Mouse (Mus musculus) urinary bladder, postnatal 0 days (tissue): ENCODE data around the gene Tm4sf1. TPM values are rescaled to one million over a fixed set of nuclear protein-coding genes. Genes with fewer than 3 reads are reported as not detected.

Source experiments
- polyA plus RNA-seq: library from polyadenylated mRNA; unstranded; fragments of >200 nt; fragmentation: Nextera tagmentation; extraction: Ambion mirVana; gene quantifications from 2 replicates; pipeline ENCODE4 v1.2.1, GENCODE M21; 2015

Tm4sf1 gene
- 193 and 221 TPM in 2 replicates for polyA plus RNA-seq

DNA sequence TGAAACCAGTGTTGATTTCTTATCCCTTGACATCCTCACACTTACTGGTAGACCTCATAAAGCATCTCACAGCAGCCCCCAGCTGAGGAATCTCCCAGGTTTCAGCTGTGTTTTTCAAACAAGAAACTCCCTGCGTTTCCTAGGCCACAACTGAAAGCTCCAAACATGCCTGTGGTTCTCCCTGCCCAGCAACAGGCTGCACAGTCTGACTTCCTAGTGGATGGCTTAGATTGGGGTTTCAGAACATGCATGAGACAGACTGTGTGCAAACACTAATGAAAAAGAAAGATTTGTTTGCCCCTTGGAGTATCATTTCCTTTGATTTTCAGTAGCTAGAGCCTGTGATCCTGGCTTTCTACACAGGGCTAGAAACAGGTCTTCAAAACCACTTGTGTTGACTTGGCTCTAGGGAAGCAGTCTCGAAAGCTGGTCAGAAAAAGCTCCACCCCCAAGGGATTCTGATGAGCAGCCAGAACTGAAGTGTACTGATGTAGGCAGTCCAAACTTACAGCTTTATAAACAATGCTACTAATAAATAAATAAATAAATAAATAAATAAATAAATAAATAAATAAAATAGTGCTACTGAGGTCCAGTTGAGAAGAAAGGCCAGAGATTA, at the start of gene Tm4sf1:
Gene Tm4sf1 (minus strand): TSS at position 68 of the 619 bp plus-strand sequence.

Other genes starting within 250 kb of the Tm4sf1 start
- gene Tm4sf4, start 123.3 kb upstream of the Tm4sf1 start, polyA plus RNA-seq, result 0.28 TPM in 1 of 2 replicates, not detected in the other